In the genomic region with DNA sequence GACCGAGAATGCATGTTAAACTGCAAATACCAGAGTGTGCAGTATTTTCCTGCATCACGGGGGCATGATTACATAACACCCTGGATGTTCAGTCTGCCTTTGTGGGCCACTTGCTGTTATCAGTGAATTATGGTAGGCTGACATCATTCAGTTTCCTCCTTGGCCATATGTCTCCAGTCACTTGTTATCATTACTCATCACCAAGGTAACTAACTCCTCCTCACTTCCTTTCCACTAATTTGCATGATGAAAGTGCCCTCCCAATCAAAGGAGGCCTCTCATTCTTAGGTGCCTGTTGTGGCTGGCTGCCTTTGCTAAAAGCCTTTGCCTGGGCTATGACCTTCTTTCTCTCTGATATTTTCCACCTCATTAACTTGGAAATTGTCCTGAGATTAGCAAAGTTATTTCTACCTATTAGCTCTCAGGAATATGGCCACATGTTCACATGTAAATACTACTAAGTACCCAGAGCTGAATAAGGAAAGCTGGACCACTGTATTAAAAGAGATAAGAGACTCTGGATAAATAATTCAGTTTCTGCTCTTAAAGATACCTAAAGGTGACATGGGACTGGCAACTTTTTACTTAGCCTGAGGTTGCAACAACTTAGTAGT, we compare ENCODE assay signal across 12 mouse cellular contexts.
DNase-seq lines count a peak whose midpoint lies in the region; ATAC-seq and TF ChIP-seq lines count a peak whose summit lies in the region.
"Had no signal": no experiment of that assay in that cellular context is flagged by ENCODE, and none has a peak within 500 bp of the region (broad histone marks: within the 10 kb centered on the region; RNA-seq: fewer than 3 reads in every experiment).

No protein-coding gene starts in this region.

- H3K27ac ChIP-seq in forebrain, embryonic 11.5 days (ENCODE audit: low read depth, low read length), result no peak overlapping the region
- no peak overlapping the region for H3K27ac ChIP-seq in forebrain, embryonic 15.5 days (replicated peaks)
- H3K27ac ChIP-seq in layer of hippocampus, adult 2 months, result peak overlapping the region; percentile 43
- H3K27ac ChIP-seq: embryonic facial prominence, embryonic 10.5 days; gastrocnemius, adult 2 months; limb, embryonic 10.5 days had no signal

- no peak for DNase-seq in forebrain, embryonic 11.5 days (ENCODE audit: low spot score)
- peak; percentile 6 for DNase-seq in right cerebral cortex, adult 18-20 months
- no peak for DNase-seq in right cerebral cortex, postnatal 25 days
- DNase-seq in layer of hippocampus, adult 2 months (ENCODE audit: low spot score in 2 of 2), result peak; percentile 13 to 62
- peak; percentile 28 for DNase-seq in telencephalon, adult 2 months (ENCODE audit: low read depth, low spot score)
- no peak for DNase-seq in adrenal gland, postnatal 25 days
- DNase-seq in urinary bladder, adult 18-20 months (ENCODE audit: low spot score in 2 of 2), result no peak
- DNase-seq: gastrocnemius, adult 2 months had no signal

- ATAC-seq in forebrain, embryonic 11.5 days (replicated peaks; ENCODE audit: low FRiP score), result peak; percentile 46; the same call in 1 of the 2 replicates
- ATAC-seq in forebrain, embryonic 15.5 days (replicated peaks), result no peak
- ATAC-seq: activated CD4-positive, CD25-positive, alpha-beta regulatory T cell, adult 4 months had no signal

- no peaks in the 10 kb centered on the region for H3K9me3 ChIP-seq in forebrain, embryonic 11.5 days (ENCODE audit: control insufficient read depth, low read length)
- no peaks in the 10 kb centered on the region for H3K9me3 ChIP-seq in forebrain, embryonic 15.5 days
- H3K9me3 ChIP-seq: embryonic facial prominence, embryonic 10.5 days; limb, embryonic 10.5 days had no signal

- H3K4me2 ChIP-seq in forebrain, embryonic 11.5 days (ENCODE audit: low read depth, low read length, severe bottlenecking), result no peak overlapping the region
- H3K4me2 ChIP-seq in forebrain, embryonic 15.5 days (replicated peaks), result no peak overlapping the region

- no peak for TF ChIP-seq CTCF in layer of hippocampus, adult 2 months (conservative IDR thresholded peaks at IDR 0.05)

- no peaks in the 10 kb centered on the region for H3K4me1 ChIP-seq in forebrain, embryonic 11.5 days (replicated peaks; ENCODE audit: control insufficient read depth, insufficient read depth, low read length)
- H3K4me1 ChIP-seq in forebrain, embryonic 15.5 days, result no peaks in the 10 kb centered on the region
- H3K4me1 ChIP-seq: embryonic facial prominence, embryonic 10.5 days; limb, embryonic 10.5 days had no signal

- no peak overlapping the region for H3K9ac ChIP-seq in forebrain, embryonic 11.5 days (ENCODE audit: low read length)
- no peak overlapping the region for H3K9ac ChIP-seq in forebrain, embryonic 15.5 days (replicated peaks)

- H3K27me3 ChIP-seq in forebrain, embryonic 11.5 days (ENCODE audit: control insufficient read depth, insufficient read depth, low read length), result no peaks in the 10 kb centered on the region
- H3K27me3 ChIP-seq in forebrain, embryonic 15.5 days, result no peaks in the 10 kb centered on the region

- no peaks in the 10 kb centered on the region for H3K36me3 ChIP-seq in forebrain, embryonic 11.5 days (ENCODE audit: control insufficient read depth, insufficient read depth, low read length)
- H3K36me3 ChIP-seq in forebrain, embryonic 15.5 days, result no peaks in the 10 kb centered on the region
- H3K36me3 ChIP-seq: embryonic facial prominence, embryonic 10.5 days; limb, embryonic 10.5 days had no signal

- no peak overlapping the region for H3K4me3 ChIP-seq in forebrain, embryonic 11.5 days (ENCODE audit: low read depth, low read length)
- H3K4me3 ChIP-seq in forebrain, embryonic 15.5 days, result no peak overlapping the region
- no peak overlapping the region for H3K4me3 ChIP-seq in layer of hippocampus, adult 2 months
- H3K4me3 ChIP-seq: embryonic facial prominence, embryonic 10.5 days; gastrocnemius, adult 2 months; limb, embryonic 10.5 days had no signal

- WGBS in forebrain, embryonic 11.5 days, result 59% methylated on average over 2 of the region's 2 CpGs
- WGBS in forebrain, embryonic 15.5 days, result 44% methylated on average over 2 of the region's 2 CpGs

Comparison
In these comparisons a context has a peak if more than half of its experiments do, and no peak if none do; other contexts are left out.
1. DNase-seq: peak in right cerebral cortex, adult 18-20 months (single experiment), layer of hippocampus, adult 2 months (2 of 2) and telencephalon, adult 2 months (single experiment); none in forebrain, embryonic 11.5 days (single experiment), right cerebral cortex, postnatal 25 days (single experiment), adrenal gland, postnatal 25 days (single experiment) and urinary bladder, adult 18-20 months (0 of 2).